Mouse (Mus musculus) liver, embryonic 14.5 days (tissue): ENCODE results near the gene Hist1h3g.

Source experiments
- CTCF ChIP-seq: IDR thresholded peaks from 2 replicates; pipeline ENCODE4 v1.5.1; 2016; ENCODE audit warnings: antibody characterized with exemption, low read depth, control low read depth
- EP300 ChIP-seq: IDR thresholded peaks from 2 replicates; pipeline ENCODE4 v1.6.1; 2016; ENCODE audit warnings: antibody characterized with exemption, low read depth

DNA sequence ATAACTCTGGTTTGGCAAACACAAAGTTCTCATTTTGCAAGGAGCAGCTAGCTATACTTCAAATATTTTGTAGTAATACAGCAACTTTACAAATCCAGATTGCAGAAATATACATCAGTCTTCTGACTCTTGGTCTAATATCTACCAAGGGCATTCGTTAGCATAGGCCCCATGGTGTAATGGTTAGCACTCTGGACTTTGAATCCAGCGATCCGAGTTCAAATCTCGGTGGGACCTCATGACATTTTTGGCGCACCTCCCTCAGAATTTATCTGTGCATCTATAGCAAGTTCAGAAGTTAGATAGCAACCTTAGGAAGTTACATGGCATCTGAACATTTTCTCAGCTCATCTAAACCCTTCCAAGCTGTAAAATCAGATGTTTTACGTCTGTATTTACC lies 16.3 kb upstream of the Hist1h3g start:
- TF ChIP-seq CTCF (no peak), EP300 (no peak)
